Mouse (Mus musculus) testis, adult 2 months (tissue): ENCODE data around the gene Ifnar1.

ENCODE experiments used
- CTCF ChIP-seq: fragments of 200-500 bp; IDR thresholded peaks from 2 replicates; pipeline ENCODE4 v1.5.1; 2012; ENCODE audit warnings: low read depth, mild to moderate bottlenecking, inconsistent platforms, low read length, moderate library complexity; ENCODE audit not compliant: control insufficient read depth, insufficient read depth, insufficient replicate concordance
- POLR2A ChIP-seq: fragments of 200-500 bp; IDR thresholded peaks from 2 replicates; pipeline ENCODE4 v1.6.1; 2012; ENCODE audit warnings: low read depth, mild to moderate bottlenecking, inconsistent platforms, low read length, moderate library complexity; ENCODE audit not compliant: control insufficient read depth

DNA sequence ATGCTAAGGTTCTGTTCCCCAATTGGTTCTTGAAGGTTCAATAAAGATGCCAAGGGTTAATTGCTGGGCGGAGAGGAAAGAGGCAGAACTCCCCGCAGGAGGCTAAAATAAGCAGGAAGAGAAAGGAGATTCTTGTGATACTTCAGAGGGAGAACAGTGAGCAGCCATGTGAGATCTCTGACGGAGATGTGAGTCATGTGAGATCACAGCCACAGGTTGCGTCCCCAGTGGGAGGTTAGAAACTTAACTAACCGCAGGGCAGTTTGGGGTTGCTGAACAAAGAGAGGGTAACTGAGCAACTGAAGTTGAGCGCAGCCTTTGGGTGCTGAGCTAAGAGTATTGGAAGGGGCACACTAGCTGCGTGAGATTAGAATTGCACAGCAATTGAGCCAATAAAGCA, 9.3 kb upstream of the Ifnar1 start:
- TF ChIP-seq CTCF (no peak), POLR2A (no peak)
